Mouse (Mus musculus) kidney, embryonic 14.5 days (tissue): ENCODE data around the gene Rreb1. TPM values are rescaled to one million over a fixed set of nuclear protein-coding genes. Genes with fewer than 3 reads are reported as not detected.
A peak's percentile ranks its signal among the peaks of the same experiment; 100 is the strongest.

Experiments used
- ATAC-seq: fragments of 200-750 bp; cut with Nextera tagmentation; 2 replicates; pipeline ENCODE4 v1.8.0; 2017; ENCODE audit warnings: moderate number of reproducible peaks, mild to moderate bottlenecking, moderate TSS enrichment, moderate library complexity; ENCODE audit not compliant: low FRiP score, low TSS enrichment
- H3K27ac ChIP-seq: fragments of 300-500 bp; sonication (generic); 2 replicates; pipeline ENCODE4 v1.5.1; 2014; ENCODE audit warnings: low read depth, mild to moderate bottlenecking, low read length, moderate library complexity, mixed read lengths
- H3K27me3 ChIP-seq: fragments of 300-500 bp; sonication (generic); 2 replicates; pipeline ENCODE4 v1.6.1; 2014; ENCODE audit warnings: mild to moderate bottlenecking, low read length; ENCODE audit not compliant: control insufficient read depth, insufficient read depth
- H3K36me3 ChIP-seq: fragments of 300-500 bp; sonication (generic); 2 replicates; pipeline ENCODE4 v1.6.1; 2014; ENCODE audit warnings: low read length, mixed read lengths; ENCODE audit not compliant: control insufficient read depth, insufficient read depth
- H3K4me1 ChIP-seq: fragments of 300-500 bp; sonication (generic); 2 replicates; pipeline ENCODE4 v1.6.1; 2014; ENCODE audit warnings: low read length, mixed read lengths; ENCODE audit not compliant: control insufficient read depth, insufficient read depth
- H3K4me2 ChIP-seq: fragments of 300-500 bp; sonication (generic); replicated peaks from 2 replicates; pipeline ENCODE4 v1.6.1; 2014; ENCODE audit warnings: low read depth, mild to moderate bottlenecking, low read length
- H3K4me3 ChIP-seq: fragments of 300-500 bp; sonication (generic); 2 replicates; pipeline ENCODE4 v1.5.1; 2014; ENCODE audit warnings: mild to moderate bottlenecking, low read length
- H3K9ac ChIP-seq: fragments of 300-500 bp; sonication (generic); 2 replicates; pipeline ENCODE4 v1.6.1; 2014; ENCODE audit warnings: low read depth, mild to moderate bottlenecking, low read length, moderate library complexity
- H3K9me3 ChIP-seq: fragments of 300-500 bp; sonication (generic); 2 replicates; pipeline ENCODE4 v1.6.1; 2016; ENCODE audit warnings: low read length; ENCODE audit not compliant: control insufficient read depth
- WGBS: fragments of 180-500 bp; shearing (Covaris S2); extraction: QIAGEN DNeasy Blood & Tissue Kit; methylation state at CpG from one replicate; pipeline ENCODE4 v1.1.7; 2014; 5-methylcytosine and 5-hydroxymethylcytosine counted together
- polyA plus RNA-seq: library from polyadenylated mRNA; unstranded; fragments of >200 nt; fragmentation: Nextera tagmentation; extraction: Ambion mirVana; gene quantifications from 2 replicates; pipeline ENCODE4 v1.2.1, GENCODE M21; 2014

Rreb1 gene
- polyA plus RNA-seq, 1 experiment from 2014 or later, result 16.7 TPM

- Histone ChIP-seq H3K4me1 (0 out of 2 replicates have a peak, but pooled peaks cover 2% of the 10 kb centered on the region), H3K4me3 (no peak overlapping the region), H3K9ac (no peak overlapping the region), H3K36me3 (peaks cover 64% of the 10 kb centered on the region), H3K27ac (peak overlapping the region; percentile 60; the same call in 1 of the 2 replicates), H3K27me3 (no peaks in the 10 kb centered on the region), H3K9me3 (no peaks in the 10 kb centered on the region), H3K4me2 (no peak overlapping the region)
- no peak for ATAC-seq
- WGBS, result 66% methylated on average over 6 of the region's 6 CpGs
Observed at GRCm38 (mm10) chr13:37895564-37896254, 117.5 kb downstream of the Rreb1 start.

DNA sequence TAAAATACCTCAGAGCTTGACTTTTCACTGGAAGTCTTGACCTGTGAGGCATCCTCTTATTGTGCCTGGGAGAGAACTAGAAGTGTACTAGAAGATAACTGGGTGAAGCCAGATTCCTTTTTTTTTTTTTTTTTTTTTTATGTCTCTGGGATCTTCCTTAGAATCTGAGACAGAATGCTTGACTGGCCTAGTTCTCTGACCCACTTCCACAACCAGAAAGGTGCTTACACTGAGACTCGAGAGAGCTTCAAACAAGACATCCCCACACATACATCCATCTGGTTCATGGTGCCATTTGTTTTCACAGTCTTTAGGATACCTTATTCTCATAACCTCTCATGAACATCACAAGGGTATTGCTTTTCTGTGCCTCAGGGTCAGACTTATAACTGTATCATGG is 118.2 kb downstream of the Rreb1 start:
- Histone ChIP-seq H3K4me2 (no peak overlapping the region), H3K9ac (no peak overlapping the region), H3K27ac (no peak overlapping the region), H3K27me3 (no peaks in the 10 kb centered on the region), H3K4me3 (no peak overlapping the region), H3K4me1 (0 out of 2 replicates have a peak, but pooled peaks cover 2% of the 10 kb centered on the region), H3K9me3 (no peaks in the 10 kb centered on the region), H3K36me3 (peaks cover 71% of the 10 kb centered on the region)
- 97% methylated on average over 1 of the region's 1 CpGs for WGBS
- no peak for ATAC-seq

GRCm38 (mm10) chr13:37898772-37899171 is 120.6 kb downstream of the Rreb1 start:
- Histone ChIP-seq H3K36me3 (peaks cover 65% of the 10 kb centered on the region), H3K27ac (no peak overlapping the region), H3K4me3 (no peak overlapping the region), H3K9me3 (no peaks in the 10 kb centered on the region), H3K4me1 (0 out of 2 replicates have a peak, but pooled peaks cover 2% of the 10 kb centered on the region), H3K9ac (no peak overlapping the region), H3K4me2 (no peak overlapping the region), H3K27me3 (no peaks in the 10 kb centered on the region)
- 84% methylated on average over 5 of the region's 5 CpGs for WGBS
- ATAC-seq, result no peak

DNA sequence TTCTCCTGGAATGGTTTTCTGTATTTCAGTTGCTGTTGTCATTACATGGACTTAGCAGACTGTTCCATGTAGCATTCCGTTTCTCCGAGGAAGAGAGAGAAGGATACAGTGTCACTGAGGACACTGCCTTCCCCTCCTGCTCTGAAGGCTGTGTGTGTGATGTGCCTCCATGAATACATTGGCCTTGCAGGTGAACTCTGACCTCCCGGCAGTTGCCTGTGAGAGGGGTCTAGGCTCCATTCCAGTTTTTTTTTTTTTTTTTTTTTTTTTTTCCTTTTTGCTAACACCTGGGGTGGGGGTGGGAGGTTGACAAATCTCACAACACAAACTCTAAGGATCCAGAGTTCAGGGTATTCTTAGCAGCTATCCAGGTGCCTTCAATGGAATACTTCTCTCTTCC is 124.8 kb downstream of the Rreb1 start:
- H3K27ac ChIP-seq, result no peak overlapping the region
- H3K9me3 ChIP-seq, result no peaks in the 10 kb centered on the region
- H3K4me3 ChIP-seq, result no peak overlapping the region
- peaks cover 52% of the 10 kb centered on the region for H3K36me3 ChIP-seq
- H3K9ac ChIP-seq, result no peak overlapping the region
- no peaks in the 10 kb centered on the region for H3K27me3 ChIP-seq
- 0 out of 2 replicates have a peak, but pooled peaks have one; percentile 24 for ATAC-seq
- H3K4me1 ChIP-seq, result peaks cover 7% of the 10 kb centered on the region
- H3K4me2 ChIP-seq, result no peak overlapping the region
- 83% methylated on average over 3 of the region's 3 CpGs for WGBS

DNA sequence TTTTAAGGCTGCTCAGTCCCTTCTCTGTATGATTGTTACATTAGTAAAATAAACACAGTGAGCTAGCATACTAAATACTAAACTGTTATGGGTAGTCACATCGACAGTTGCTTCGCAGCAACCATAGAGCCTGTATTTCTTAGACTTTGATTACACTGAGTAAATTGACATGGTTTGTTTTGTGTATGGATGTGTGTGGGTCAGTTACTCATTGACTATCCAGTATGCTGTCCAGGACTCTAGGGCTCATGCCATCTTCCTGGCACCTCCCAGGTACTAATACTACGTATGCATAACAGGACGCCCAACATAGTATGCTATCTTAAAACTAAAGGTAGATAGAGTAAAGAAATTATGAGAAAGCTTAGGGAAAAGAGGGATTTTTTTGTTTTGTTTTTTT is 125.3 kb downstream of the Rreb1 start:
- Histone ChIP-seq H3K27me3 (no peaks in the 10 kb centered on the region), H3K9ac (no peak overlapping the region), H3K36me3 (peaks cover 49% of the 10 kb centered on the region), H3K9me3 (no peaks in the 10 kb centered on the region), H3K4me3 (no peak overlapping the region), H3K27ac (no peak overlapping the region), H3K4me1 (peaks cover 11% of the 10 kb centered on the region), H3K4me2 (no peak overlapping the region)
- ATAC-seq, result no peak
- 96% methylated on average over 4 of the region's 4 CpGs for WGBS

GRCm38 (mm10) chr13:37904436-37904835 is 126.2 kb downstream of the Rreb1 start:
- H3K4me1 ChIP-seq, result peaks cover 17% of the 10 kb centered on the region
- H3K4me3 ChIP-seq, result no peak overlapping the region
- H3K27me3 ChIP-seq, result no peaks in the 10 kb centered on the region
- no peaks in the 10 kb centered on the region for H3K9me3 ChIP-seq
- ATAC-seq, result no peak
- peaks cover 45% of the 10 kb centered on the region; the same call in 1 of the 2 replicates for H3K36me3 ChIP-seq
- H3K4me2 ChIP-seq, result no peak overlapping the region
- WGBS, result 92% methylated on average over 6 of the region's 6 CpGs
- H3K27ac ChIP-seq, result no peak overlapping the region
- no peak overlapping the region for H3K9ac ChIP-seq

GRCm38 (mm10) chr13:37908061-37908460 is 129.9 kb downstream of the Rreb1 start:
- peak overlapping the region; percentile 55 for H3K27ac ChIP-seq
- ATAC-seq, result no peak
- H3K36me3 ChIP-seq, result peaks cover 36% of the 10 kb centered on the region; the same call in 1 of the 2 replicates
- no peak overlapping the region for H3K4me2 ChIP-seq
- H3K9me3 ChIP-seq, result no peaks in the 10 kb centered on the region
- peaks cover 20% of the 10 kb centered on the region for H3K4me1 ChIP-seq
- no peaks in the 10 kb centered on the region for H3K27me3 ChIP-seq
- no peak overlapping the region for H3K9ac ChIP-seq
- H3K4me3 ChIP-seq, result no peak overlapping the region
- WGBS, result 66% methylated on average over 9 of the region's 9 CpGs

DNA sequence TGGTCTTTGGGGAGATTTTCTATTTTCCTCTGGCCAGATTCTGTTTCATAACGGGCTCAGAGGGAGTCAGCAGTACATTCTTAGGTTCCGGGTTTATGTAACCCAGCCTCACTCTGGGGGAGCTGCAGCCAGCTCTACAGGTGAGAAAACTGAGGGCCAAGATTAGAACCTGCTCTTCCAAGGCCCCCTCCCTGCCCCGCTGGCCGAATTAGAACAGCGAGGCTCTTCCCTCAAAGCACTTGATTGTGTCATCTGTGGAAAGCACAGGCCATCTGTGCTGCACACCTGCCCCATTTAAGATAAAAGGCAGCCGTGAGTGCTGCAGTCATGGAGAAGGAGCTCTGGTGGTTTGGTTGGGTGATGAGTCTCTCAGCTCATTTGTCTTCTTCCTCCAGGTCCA is 130.3 kb downstream of the Rreb1 start:
- Histone ChIP-seq H3K9me3 (no peaks in the 10 kb centered on the region), H3K27me3 (no peaks in the 10 kb centered on the region), H3K4me3 (no peak overlapping the region), H3K4me2 (no peak overlapping the region), H3K4me1 (peaks cover 21% of the 10 kb centered on the region), H3K9ac (no peak overlapping the region), H3K36me3 (peaks cover 35% of the 10 kb centered on the region; the same call in 1 of the 2 replicates), H3K27ac (peak overlapping the region; percentile 55)
- WGBS, result 79% methylated on average over 6 of the region's 6 CpGs
- ATAC-seq, result no peak

DNA sequence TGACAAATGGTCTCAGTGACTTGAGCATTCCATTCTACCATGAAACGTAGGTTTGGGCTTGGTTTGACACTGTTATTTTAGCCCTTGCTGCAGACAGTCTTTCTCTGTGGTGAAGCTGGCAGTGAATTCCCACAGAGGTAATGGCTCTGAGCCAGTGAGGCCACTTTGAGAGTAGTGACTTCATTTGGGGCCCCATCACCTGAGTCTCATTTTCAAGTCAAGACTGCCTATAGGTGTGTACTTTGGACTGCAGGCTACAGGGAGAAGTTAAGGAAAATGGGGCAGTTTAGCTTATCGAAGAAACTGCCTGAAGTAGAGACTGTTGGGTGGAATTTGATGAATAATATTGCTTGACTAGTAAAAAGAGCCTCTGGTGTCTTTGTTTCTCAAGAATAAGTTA is 131.0 kb downstream of the Rreb1 start:
- ATAC-seq, result no peak
- 67% methylated on average over 2 of the region's 2 CpGs for WGBS
- H3K27ac ChIP-seq, result no peak overlapping the region
- no peaks in the 10 kb centered on the region for H3K9me3 ChIP-seq
- no peak overlapping the region for H3K9ac ChIP-seq
- H3K27me3 ChIP-seq, result no peaks in the 10 kb centered on the region
- H3K4me3 ChIP-seq, result no peak overlapping the region
- H3K4me2 ChIP-seq, result no peak overlapping the region
- peaks cover 21% of the 10 kb centered on the region for H3K4me1 ChIP-seq
- peaks cover 29% of the 10 kb centered on the region; the same call in 1 of the 2 replicates for H3K36me3 ChIP-seq
